Mouse (Mus musculus): ENCODE data around the gene Cdh13.

DNA sequence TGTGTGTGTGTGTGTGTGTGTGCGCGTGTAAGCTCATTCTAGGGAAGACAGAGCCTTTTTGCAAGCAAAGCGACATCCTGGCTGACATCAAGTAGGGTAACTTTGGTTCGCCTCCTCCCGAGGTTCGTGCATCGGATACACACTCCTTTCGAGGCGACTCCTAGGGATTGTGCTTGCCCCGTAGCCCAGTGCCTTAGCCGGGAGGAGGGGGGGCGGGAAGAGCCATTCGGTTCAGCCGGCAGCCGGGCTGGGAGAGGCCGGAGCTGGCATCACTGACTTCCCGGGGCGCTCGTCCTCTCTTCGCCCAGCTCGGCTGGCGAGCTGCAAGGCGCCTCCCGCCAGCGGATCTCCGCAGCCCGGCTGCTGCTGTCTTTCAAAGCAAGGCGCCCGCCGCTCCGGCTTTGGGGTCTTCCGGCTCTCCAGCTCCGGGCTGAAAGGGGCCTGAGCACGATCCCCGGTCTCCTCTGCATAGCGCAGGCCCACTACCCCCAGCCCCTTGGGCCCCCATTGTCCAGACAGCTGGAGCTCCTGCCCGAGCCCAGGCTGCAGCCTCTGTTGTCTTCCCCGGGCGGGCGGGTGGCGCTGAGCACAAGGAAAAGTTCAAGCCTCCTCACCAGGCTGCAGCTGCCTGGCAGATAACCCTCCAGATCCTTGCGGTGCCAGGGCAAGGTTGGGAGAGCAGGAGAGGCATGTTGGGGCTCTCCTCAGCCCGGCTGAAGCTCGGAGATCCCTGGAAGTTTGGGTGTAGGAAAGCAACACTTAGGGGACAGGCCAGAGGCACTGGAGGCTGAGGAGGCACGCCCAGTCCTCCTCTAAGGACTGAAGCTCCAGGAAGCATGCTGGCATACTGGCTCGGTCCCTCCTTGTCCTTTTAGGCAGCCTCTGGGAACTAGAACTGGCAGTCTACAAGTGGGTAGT lies 838 bp downstream of the Cdh13 start:
- TF ChIP-seq GATA1 (IDR thresholded peaks at IDR 0.05; ENCODE audit: borderline replicate concordance, low read length) (no peak), FLI1 (IDR thresholded peaks at IDR 0.05; ENCODE audit: low read length) (no peak)

Data from megakaryocyte, embryonic 14.5 days (primary cell).